32 mouse cellular contexts compared by ENCODE assay signal in the genomic region with DNA sequence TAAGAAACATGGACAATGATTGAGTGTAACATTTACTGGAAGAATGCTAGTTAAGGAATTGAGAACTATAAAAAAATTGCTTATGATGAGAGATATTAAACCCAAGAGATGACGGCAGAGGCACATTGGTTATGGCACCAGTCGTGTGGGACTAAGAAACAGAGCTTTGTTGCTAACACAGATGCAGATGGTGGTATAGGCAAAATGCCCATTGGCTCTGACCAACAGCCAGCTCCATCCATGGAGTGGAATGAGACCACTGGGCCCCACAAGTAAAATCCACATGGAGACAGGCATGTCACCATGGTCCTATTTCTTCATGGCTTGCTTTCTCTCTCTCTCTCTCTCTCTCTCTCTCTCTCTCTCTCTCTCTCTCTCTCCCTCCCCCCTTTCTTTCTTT.
DNase-seq lines count a peak whose midpoint lies in the region; ATAC-seq and TF ChIP-seq lines count a peak whose summit lies in the region.
"Had no signal": no experiment of that assay in that cellular context is flagged by ENCODE, and none has a peak within 500 bp of the region (broad histone marks: within the 10 kb centered on the region; RNA-seq: fewer than 3 reads in every experiment).

No protein-coding gene starts in this region.

- H3K4me3 ChIP-seq in forebrain, embryonic 11.5 days (ENCODE audit: low read depth, low read length): no peak overlapping the region
- H3K4me3 ChIP-seq in forebrain, embryonic 15.5 days: no peak overlapping the region
- no peak overlapping the region for H3K4me3 ChIP-seq in layer of hippocampus, adult 2 months
- no peak overlapping the region for H3K4me3 ChIP-seq in midbrain, postnatal 0 days (ENCODE audit: low read depth, low read length)
- no peak overlapping the region for H3K4me3 ChIP-seq in midbrain, embryonic 16.5 days (ENCODE audit: low read depth, low read length)
- no peak overlapping the region for H3K4me3 ChIP-seq in stomach, postnatal 0 days (ENCODE audit: low read depth, low read length)
- H3K4me3 ChIP-seq: embryonic facial prominence, embryonic 12.5 days; forebrain, embryonic 13.5 days; limb, embryonic 12.5 days; liver, embryonic 12.5 days; midbrain, embryonic 13.5 days; neural tube, embryonic 15.5 days had no signal

- peak; percentile 10 for DNase-seq in forebrain, embryonic 11.5 days (ENCODE audit: low spot score)
- DNase-seq in layer of hippocampus, adult 2 months (ENCODE audit: low spot score in 2 of 2): no peak
- no peak for DNase-seq in layer of hippocampus, adult 9-10 months (ENCODE audit: low spot score)
- DNase-seq in midbrain, postnatal 0 days (ENCODE audit: low spot score): peak; percentile 46
- peak; percentile 9 for DNase-seq in stomach, postnatal 0 days (ENCODE audit: low spot score)
- DNase-seq: adrenal gland, postnatal 25 days; cerebellum, adult 2 months; embryo, embryonic 11 days; gastrocnemius, postnatal 25 days; heart, adult 18-20 months; heart, postnatal 4 days; kidney, adult 2 months; kidney, postnatal 36 days; lung, adult 18-20 months; retina, postnatal 1 day; right cerebral cortex, postnatal 14 days; thymus, adult 18-20 months; thymus, postnatal 25 days had no signal

- H3K36me3 ChIP-seq in forebrain, embryonic 11.5 days (ENCODE audit: control insufficient read depth, insufficient read depth, low read length): no peaks in the 10 kb centered on the region
- H3K36me3 ChIP-seq in forebrain, embryonic 15.5 days: no peaks in the 10 kb centered on the region
- H3K36me3 ChIP-seq in midbrain, postnatal 0 days (ENCODE audit: insufficient read depth, low read length): peaks cover 5% of the 10 kb centered on the region; the same call in 1 of the 2 replicates
- no peaks in the 10 kb centered on the region for H3K36me3 ChIP-seq in midbrain, embryonic 16.5 days (ENCODE audit: control insufficient read depth, insufficient read depth, low read length)
- peaks cover 27% of the 10 kb centered on the region for H3K36me3 ChIP-seq in stomach, postnatal 0 days (ENCODE audit: control insufficient read depth, insufficient read depth, low read length)
- H3K36me3 ChIP-seq: midbrain, embryonic 13.5 days had no signal

- no peak for ATAC-seq in forebrain, embryonic 11.5 days (replicated peaks; ENCODE audit: low FRiP score)
- ATAC-seq in forebrain, embryonic 15.5 days (replicated peaks): no peak
- ATAC-seq in midbrain, postnatal 0 days (ENCODE audit: low FRiP score): no peak
- ATAC-seq in midbrain, embryonic 16.5 days: no peak
- ATAC-seq in stomach, postnatal 0 days (ENCODE audit: low FRiP score, low TSS enrichment): no peak
- ATAC-seq: CD4-positive, CD25-positive, alpha-beta regulatory T cell, adult 4 months; forebrain, embryonic 13.5 days; inflammation-experienced regulatory T-cells, adult 6 months; liver, embryonic 12.5 days; lung, postnatal 0 days; midbrain, embryonic 13.5 days had no signal

- no peaks in the 10 kb centered on the region for H3K4me1 ChIP-seq in forebrain, embryonic 11.5 days (replicated peaks; ENCODE audit: control insufficient read depth, insufficient read depth, low read length)
- peaks cover 12% of the 10 kb centered on the region for H3K4me1 ChIP-seq in forebrain, embryonic 15.5 days
- H3K4me1 ChIP-seq in midbrain, postnatal 0 days (ENCODE audit: insufficient read depth, low read length): no peaks in the 10 kb centered on the region
- no peaks in the 10 kb centered on the region for H3K4me1 ChIP-seq in midbrain, embryonic 16.5 days (ENCODE audit: control insufficient read depth, insufficient read depth, low read length)
- H3K4me1 ChIP-seq in stomach, postnatal 0 days (replicated peaks; ENCODE audit: control insufficient read depth, insufficient read depth): no peaks in the 10 kb centered on the region
- H3K4me1 ChIP-seq: limb, embryonic 12.5 days; liver, embryonic 12.5 days had no signal

- no peak overlapping the region for H3K27ac ChIP-seq in forebrain, embryonic 11.5 days (ENCODE audit: low read depth, low read length)
- no peak overlapping the region for H3K27ac ChIP-seq in forebrain, embryonic 15.5 days (replicated peaks)
- peak overlapping the region; percentile 36; the same call in 1 of the 2 replicates for H3K27ac ChIP-seq in layer of hippocampus, adult 2 months
- H3K27ac ChIP-seq in midbrain, postnatal 0 days (ENCODE audit: low read depth, low read length): no peak overlapping the region
- no peak overlapping the region for H3K27ac ChIP-seq in midbrain, embryonic 16.5 days (ENCODE audit: low read length)
- H3K27ac ChIP-seq in stomach, postnatal 0 days (replicated peaks): no peak overlapping the region
- H3K27ac ChIP-seq: embryonic facial prominence, embryonic 12.5 days; forebrain, embryonic 13.5 days; hindbrain, embryonic 14.5 days; limb, embryonic 12.5 days; liver, embryonic 12.5 days; macrophage; midbrain, embryonic 13.5 days; neural tube, embryonic 15.5 days had no signal

- TF ChIP-seq CTCF in layer of hippocampus, adult 2 months (conservative IDR thresholded peaks at IDR 0.05): no peak
- TF ChIP-seq CTCF in midbrain, postnatal 0 days (IDR thresholded peaks at IDR 0.05): no peak
- TF ChIP-seq CTCF in stomach, postnatal 0 days (IDR thresholded peaks at IDR 0.05; ENCODE audit: low read depth): no peak

- no peak for TF ChIP-seq EP300 in stomach, postnatal 0 days (optimal IDR thresholded peaks at IDR 0.05)

- WGBS in forebrain, embryonic 11.5 days: 91% methylated on average over 2 of the region's 2 CpGs
- WGBS in forebrain, embryonic 15.5 days: 80% methylated on average over 2 of the region's 2 CpGs
- WGBS in midbrain, postnatal 0 days: 95% methylated on average over 2 of the region's 2 CpGs
- WGBS in midbrain, embryonic 16.5 days: 100% methylated on average over 2 of the region's 2 CpGs
- WGBS in stomach, postnatal 0 days: 83% methylated on average over 2 of the region's 2 CpGs

- H3K4me2 ChIP-seq in forebrain, embryonic 11.5 days (ENCODE audit: low read depth, low read length, severe bottlenecking): no peak overlapping the region
- no peak overlapping the region for H3K4me2 ChIP-seq in forebrain, embryonic 15.5 days (replicated peaks)
- no peak overlapping the region for H3K4me2 ChIP-seq in midbrain, postnatal 0 days (ENCODE audit: low read depth, low read length, poor library complexity, severe bottlenecking)
- no peak overlapping the region for H3K4me2 ChIP-seq in midbrain, embryonic 16.5 days (ENCODE audit: low read length)
- H3K4me2 ChIP-seq in stomach, postnatal 0 days (replicated peaks; ENCODE audit: low read depth): no peak overlapping the region
- H3K4me2 ChIP-seq: embryonic facial prominence, embryonic 12.5 days; forebrain, embryonic 13.5 days; heart, embryonic 11.5 days; hindbrain, embryonic 14.5 days; limb, embryonic 12.5 days; liver, embryonic 12.5 days; midbrain, embryonic 13.5 days; neural tube, embryonic 15.5 days had no signal

- no peaks in the 10 kb centered on the region for H3K27me3 ChIP-seq in forebrain, embryonic 11.5 days (ENCODE audit: control insufficient read depth, insufficient read depth, low read length)
- no peaks in the 10 kb centered on the region for H3K27me3 ChIP-seq in forebrain, embryonic 15.5 days
- no peaks in the 10 kb centered on the region for H3K27me3 ChIP-seq in midbrain, postnatal 0 days (ENCODE audit: insufficient read depth, low read length)
- no peaks in the 10 kb centered on the region for H3K27me3 ChIP-seq in midbrain, embryonic 16.5 days (ENCODE audit: control insufficient read depth, insufficient read depth, low read depth, low read length)
- H3K27me3 ChIP-seq in stomach, postnatal 0 days (ENCODE audit: control insufficient read depth, insufficient read depth, low read length): no peaks in the 10 kb centered on the region
- H3K27me3 ChIP-seq: embryonic facial prominence, embryonic 12.5 days; forebrain, embryonic 13.5 days; limb, embryonic 12.5 days; liver, embryonic 12.5 days; midbrain, embryonic 13.5 days; neural tube, embryonic 15.5 days had no signal

- no peaks in the 10 kb centered on the region for H3K9me3 ChIP-seq in forebrain, embryonic 11.5 days (ENCODE audit: control insufficient read depth, low read length)
- no peaks in the 10 kb centered on the region for H3K9me3 ChIP-seq in forebrain, embryonic 15.5 days
- H3K9me3 ChIP-seq in midbrain, postnatal 0 days (ENCODE audit: low read length): no peaks in the 10 kb centered on the region
- H3K9me3 ChIP-seq in midbrain, embryonic 16.5 days (replicated peaks; ENCODE audit: control insufficient read depth, low read length, poor library complexity, severe bottlenecking): no peaks in the 10 kb centered on the region
- H3K9me3 ChIP-seq in stomach, postnatal 0 days (ENCODE audit: control insufficient read depth, low read length): no peaks in the 10 kb centered on the region
- H3K9me3 ChIP-seq: embryonic facial prominence, embryonic 12.5 days; forebrain, embryonic 13.5 days; limb, embryonic 12.5 days; liver, embryonic 12.5 days; midbrain, embryonic 13.5 days; neural tube, embryonic 15.5 days had no signal

- no peak overlapping the region for H3K9ac ChIP-seq in forebrain, embryonic 11.5 days (ENCODE audit: low read length)
- no peak overlapping the region for H3K9ac ChIP-seq in forebrain, embryonic 15.5 days (replicated peaks)
- no peak overlapping the region for H3K9ac ChIP-seq in midbrain, postnatal 0 days (replicated peaks; ENCODE audit: low read length, poor library complexity, severe bottlenecking)
- H3K9ac ChIP-seq in midbrain, embryonic 16.5 days (ENCODE audit: low read depth, low read length): no peak overlapping the region
- no peak overlapping the region for H3K9ac ChIP-seq in stomach, postnatal 0 days (ENCODE audit: low read length)
- H3K9ac ChIP-seq: embryonic facial prominence, embryonic 12.5 days; forebrain, embryonic 13.5 days; hindbrain, embryonic 14.5 days; limb, embryonic 12.5 days; liver, embryonic 12.5 days; midbrain, embryonic 13.5 days; neural tube, embryonic 15.5 days had no signal

Comparison
In these comparisons a context has a peak if more than half of its experiments do, and no peak if none do; other contexts are left out.
1. DNase-seq: peak in forebrain, embryonic 11.5 days (single experiment), midbrain, postnatal 0 days (single experiment) and stomach, postnatal 0 days (single experiment); none in layer of hippocampus, adult 2 months (0 of 2) and layer of hippocampus, adult 9-10 months (single experiment).